Mouse (Mus musculus): ENCODE measurements around the gene Phf24. TPM values are rescaled to one million over a fixed set of nuclear protein-coding genes. Genes with fewer than 3 reads are reported as not detected.

Phf24 gene
- polyA plus RNA-seq, 1 experiment from 2014 or later: 4.9 TPM

DNA sequence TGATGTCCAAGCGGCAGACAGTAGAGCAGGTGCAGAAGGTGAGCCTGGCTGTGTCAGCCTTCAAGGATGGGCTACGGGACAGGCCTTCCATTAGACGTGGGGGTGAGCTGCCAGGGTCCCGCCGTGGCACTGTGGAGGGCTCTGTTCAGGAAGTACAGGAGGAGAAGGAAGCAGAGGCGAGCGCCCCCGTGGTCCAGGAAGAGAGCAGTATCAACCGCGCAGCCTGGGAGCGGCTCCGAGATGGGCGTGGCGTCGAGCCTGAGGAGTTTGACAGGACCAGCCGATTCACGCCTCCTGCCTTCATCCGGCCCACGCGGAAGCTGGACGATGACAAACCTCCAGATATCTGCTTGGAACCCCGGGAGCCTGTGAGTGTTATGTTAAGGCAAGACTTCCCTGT is 17.2 kb downstream of the Phf24 start:
- Histone ChIP-seq H3K36me3 (ENCODE audit: control insufficient read depth, insufficient read depth, low read length) (no peaks in the 10 kb centered on the region), H3K27ac (replicated peaks; ENCODE audit: low read depth, low read length) (no peak overlapping the region), H3K9me3 (ENCODE audit: control insufficient read depth, low read length) (no peaks in the 10 kb centered on the region), H3K4me3 (ENCODE audit: low read depth, low read length) (no peak overlapping the region), H3K27me3 (replicated peaks; ENCODE audit: control insufficient read depth, insufficient read depth, low read length) (peaks cover 11% of the 10 kb centered on the region), H3K4me1 (ENCODE audit: control insufficient read depth, insufficient read depth, low read length) (no peaks in the 10 kb centered on the region), H3K4me2 (ENCODE audit: low read depth, low read length) (peak overlapping the region; percentile 43), H3K9ac (ENCODE audit: low read depth, low read length) (no peak overlapping the region)
- WGBS: 6% methylated on average over 16 of the region's 22 CpGs
- peak; percentile 56 for DNase-seq (ENCODE audit: low spot score)
- ATAC-seq (ENCODE audit: low read depth): 0 out of 2 replicates have a peak, but pooled peaks have one; percentile 72

DNA sequence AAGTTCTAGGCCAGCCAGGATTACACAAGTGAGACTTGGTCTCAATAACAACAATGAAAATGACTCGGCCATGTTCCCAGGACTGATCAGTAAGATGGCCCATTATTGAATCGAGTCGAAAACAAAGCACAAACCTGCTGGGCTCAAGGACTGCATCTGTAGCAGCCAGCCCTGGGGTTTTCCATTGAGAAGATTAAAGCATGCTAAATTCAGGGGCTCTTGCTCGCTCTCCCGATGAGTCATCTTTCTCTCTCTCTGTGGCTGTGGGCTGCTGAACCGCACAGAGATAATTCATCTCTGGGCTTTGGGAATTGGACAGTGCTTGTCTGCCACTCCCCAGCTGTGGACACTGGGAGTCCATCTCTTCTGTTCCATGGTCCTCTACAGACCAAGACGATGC is 24.9 kb downstream of the Phf24 start:
- Histone ChIP-seq H3K4me1 (ENCODE audit: control insufficient read depth, insufficient read depth, low read length) (no peaks in the 10 kb centered on the region), H3K4me2 (ENCODE audit: low read depth, low read length) (no peak overlapping the region), H3K27ac (replicated peaks; ENCODE audit: low read depth, low read length) (no peak overlapping the region), H3K9ac (ENCODE audit: low read depth, low read length) (no peak overlapping the region), H3K36me3 (ENCODE audit: control insufficient read depth, insufficient read depth, low read length) (no peaks in the 10 kb centered on the region), H3K9me3 (ENCODE audit: control insufficient read depth, low read length) (no peaks in the 10 kb centered on the region), H3K27me3 (replicated peaks; ENCODE audit: control insufficient read depth, insufficient read depth, low read length) (peaks cover 5% of the 10 kb centered on the region), H3K4me3 (ENCODE audit: low read depth, low read length) (no peak overlapping the region)
- ATAC-seq (ENCODE audit: low read depth) (no peak), DNase-seq (ENCODE audit: low spot score) (no peak)
- WGBS: 80% methylated on average over 7 of the region's 7 CpGs

- Histone ChIP-seq H3K27ac (replicated peaks; ENCODE audit: low read depth, low read length) (no peak overlapping the region), H3K27me3 (replicated peaks; ENCODE audit: control insufficient read depth, insufficient read depth, low read length) (peaks cover 5% of the 10 kb centered on the region; the same call in 1 of the 2 replicates), H3K36me3 (ENCODE audit: control insufficient read depth, insufficient read depth, low read length) (no peaks in the 10 kb centered on the region), H3K9me3 (ENCODE audit: control insufficient read depth, low read length) (no peaks in the 10 kb centered on the region), H3K9ac (ENCODE audit: low read depth, low read length) (no peak overlapping the region), H3K4me3 (ENCODE audit: low read depth, low read length) (no peak overlapping the region), H3K4me1 (ENCODE audit: control insufficient read depth, insufficient read depth, low read length) (no peaks in the 10 kb centered on the region), H3K4me2 (ENCODE audit: low read depth, low read length) (no peak overlapping the region)
- WGBS: 68% methylated on average over 5 of the region's 5 CpGs
- no peak for ATAC-seq (ENCODE audit: low read depth)
- DNase-seq (ENCODE audit: low spot score): no peak
Measured at GRCm38 (mm10) chr4:42943341-42943740, 26.9 kb downstream of the Phf24 start.

- Histone ChIP-seq H3K4me3 (ENCODE audit: low read depth, low read length) (no peak overlapping the region), H3K4me2 (ENCODE audit: low read depth, low read length) (no peak overlapping the region), H3K9me3 (ENCODE audit: control insufficient read depth, low read length) (no peaks in the 10 kb centered on the region), H3K9ac (ENCODE audit: low read depth, low read length) (no peak overlapping the region), H3K4me1 (ENCODE audit: control insufficient read depth, insufficient read depth, low read length) (0 out of 2 replicates have a peak, but pooled peaks cover 7% of the 10 kb centered on the region), H3K27ac (replicated peaks; ENCODE audit: low read depth, low read length) (no peak overlapping the region), H3K36me3 (ENCODE audit: control insufficient read depth, insufficient read depth, low read length) (no peaks in the 10 kb centered on the region), H3K27me3 (replicated peaks; ENCODE audit: control insufficient read depth, insufficient read depth, low read length) (0 out of 2 replicates have a peak, but pooled peaks cover 5% of the 10 kb centered on the region)
- ATAC-seq (ENCODE audit: low read depth) (no peak), DNase-seq (ENCODE audit: low spot score) (no peak)
- WGBS: 88% methylated on average over 9 of the region's 9 CpGs
Measured at GRCm38 (mm10) chr4:42944185-42944584, 27.7 kb downstream of the Phf24 start.

DNA sequence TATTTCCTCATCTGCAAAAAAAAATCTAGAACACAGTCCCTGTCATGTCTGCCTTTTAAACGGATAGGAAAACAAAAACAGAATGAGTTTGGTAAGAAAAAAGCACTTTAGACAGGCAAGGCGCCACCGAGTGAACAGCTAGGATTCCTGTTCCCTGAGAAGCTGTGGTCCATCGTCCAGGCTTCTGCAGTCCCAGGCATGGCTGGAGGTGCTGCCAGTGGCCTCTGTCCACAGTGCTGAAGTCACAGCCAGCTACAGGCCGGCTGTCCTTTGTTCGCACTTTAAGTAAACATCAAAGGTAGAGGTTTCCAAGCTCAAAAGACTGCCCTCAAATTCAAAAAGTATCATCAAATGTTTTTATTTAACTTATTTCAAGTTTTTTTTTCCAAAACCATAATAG is 28.6 kb downstream of the Phf24 start:
- H3K27ac ChIP-seq (replicated peaks; ENCODE audit: low read depth, low read length): no peak overlapping the region
- H3K36me3 ChIP-seq (ENCODE audit: control insufficient read depth, insufficient read depth, low read length): no peaks in the 10 kb centered on the region
- no peak overlapping the region for H3K4me2 ChIP-seq (ENCODE audit: low read depth, low read length)
- no peak overlapping the region for H3K4me3 ChIP-seq (ENCODE audit: low read depth, low read length)
- H3K9me3 ChIP-seq (ENCODE audit: control insufficient read depth, low read length): no peaks in the 10 kb centered on the region
- 12% methylated on average over 6 of the region's 6 CpGs for WGBS
- 0 out of 2 replicates have a peak, but pooled peaks cover 7% of the 10 kb centered on the region for H3K4me1 ChIP-seq (ENCODE audit: control insufficient read depth, insufficient read depth, low read length)
- ATAC-seq (ENCODE audit: low read depth): no peak
- no peak overlapping the region for H3K9ac ChIP-seq (ENCODE audit: low read depth, low read length)
- 0 out of 2 replicates have a peak, but pooled peaks cover 5% of the 10 kb centered on the region for H3K27me3 ChIP-seq (replicated peaks; ENCODE audit: control insufficient read depth, insufficient read depth, low read length)
- DNase-seq (ENCODE audit: low spot score): peak; percentile 46

GRCm38 (mm10) chr4:42945445-42945844 is 29.0 kb downstream of the Phf24 start:
- ATAC-seq (ENCODE audit: low read depth) (no peak), DNase-seq (ENCODE audit: low spot score) (no peak)
- no peak overlapping the region for H3K4me2 ChIP-seq (ENCODE audit: low read depth, low read length)
- 0 out of 2 replicates have a peak, but pooled peaks cover 5% of the 10 kb centered on the region for H3K27me3 ChIP-seq (replicated peaks; ENCODE audit: control insufficient read depth, insufficient read depth, low read length)
- no peak overlapping the region for H3K27ac ChIP-seq (replicated peaks; ENCODE audit: low read depth, low read length)
- no peak overlapping the region for H3K4me3 ChIP-seq (ENCODE audit: low read depth, low read length)
- H3K9ac ChIP-seq (ENCODE audit: low read depth, low read length): no peak overlapping the region
- no peaks in the 10 kb centered on the region for H3K9me3 ChIP-seq (ENCODE audit: control insufficient read depth, low read length)
- H3K4me1 ChIP-seq (ENCODE audit: control insufficient read depth, insufficient read depth, low read length): peaks cover 10% of the 10 kb centered on the region
- 81% methylated on average over 3 of the region's 3 CpGs for WGBS
- H3K36me3 ChIP-seq (ENCODE audit: control insufficient read depth, insufficient read depth, low read length): no peaks in the 10 kb centered on the region

DNA sequence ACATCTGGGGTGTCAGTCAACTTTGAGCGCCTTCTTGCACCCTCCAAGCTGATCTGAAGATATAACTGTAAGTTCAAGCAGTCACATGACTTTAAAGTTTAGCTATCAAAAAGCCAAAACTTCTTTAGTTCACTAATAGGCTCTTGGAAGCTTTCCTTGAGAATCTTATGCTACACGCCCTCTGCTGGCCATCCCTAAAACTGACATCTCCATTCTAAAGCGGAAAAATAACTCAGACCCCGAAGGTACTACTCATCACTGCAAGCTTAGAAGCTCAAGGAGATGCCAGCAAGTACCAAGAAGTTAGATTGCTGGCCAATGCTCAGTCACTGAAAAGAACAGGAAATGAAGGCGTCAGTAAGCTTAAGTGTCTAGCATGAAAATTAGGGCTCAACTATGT is 29.5 kb downstream of the Phf24 start:
- DNase-seq (ENCODE audit: low spot score): peak; percentile 62
- Histone ChIP-seq H3K4me3 (ENCODE audit: low read depth, low read length) (no peak overlapping the region), H3K36me3 (ENCODE audit: control insufficient read depth, insufficient read depth, low read length) (no peaks in the 10 kb centered on the region), H3K4me1 (ENCODE audit: control insufficient read depth, insufficient read depth, low read length) (peaks cover 15% of the 10 kb centered on the region), H3K27me3 (replicated peaks; ENCODE audit: control insufficient read depth, insufficient read depth, low read length) (0 out of 2 replicates have a peak, but pooled peaks cover 2% of the 10 kb centered on the region), H3K4me2 (ENCODE audit: low read depth, low read length) (no peak overlapping the region), H3K9me3 (ENCODE audit: control insufficient read depth, low read length) (no peaks in the 10 kb centered on the region), H3K9ac (ENCODE audit: low read depth, low read length) (no peak overlapping the region), H3K27ac (replicated peaks; ENCODE audit: low read depth, low read length) (no peak overlapping the region)
- ATAC-seq (ENCODE audit: low read depth): no peak
- 10% methylated on average over 5 of the region's 5 CpGs for WGBS

GRCm38 (mm10) chr4:42946733-42947290 is 30.4 kb downstream of the Phf24 start:
- Histone ChIP-seq H3K27me3 (replicated peaks; ENCODE audit: control insufficient read depth, insufficient read depth, low read length) (no peaks in the 10 kb centered on the region), H3K4me1 (ENCODE audit: control insufficient read depth, insufficient read depth, low read length) (peaks cover 17% of the 10 kb centered on the region), H3K4me2 (ENCODE audit: low read depth, low read length) (no peak overlapping the region), H3K9ac (ENCODE audit: low read depth, low read length) (no peak overlapping the region), H3K4me3 (ENCODE audit: low read depth, low read length) (no peak overlapping the region), H3K36me3 (ENCODE audit: control insufficient read depth, insufficient read depth, low read length) (no peaks in the 10 kb centered on the region), H3K27ac (replicated peaks; ENCODE audit: low read depth, low read length) (no peak overlapping the region), H3K9me3 (ENCODE audit: control insufficient read depth, low read length) (no peaks in the 10 kb centered on the region)
- 47% methylated on average over 10 of the region's 10 CpGs for WGBS
- DNase-seq (ENCODE audit: low spot score): peak; percentile 29
- ATAC-seq (ENCODE audit: low read depth): no peak

DNA sequence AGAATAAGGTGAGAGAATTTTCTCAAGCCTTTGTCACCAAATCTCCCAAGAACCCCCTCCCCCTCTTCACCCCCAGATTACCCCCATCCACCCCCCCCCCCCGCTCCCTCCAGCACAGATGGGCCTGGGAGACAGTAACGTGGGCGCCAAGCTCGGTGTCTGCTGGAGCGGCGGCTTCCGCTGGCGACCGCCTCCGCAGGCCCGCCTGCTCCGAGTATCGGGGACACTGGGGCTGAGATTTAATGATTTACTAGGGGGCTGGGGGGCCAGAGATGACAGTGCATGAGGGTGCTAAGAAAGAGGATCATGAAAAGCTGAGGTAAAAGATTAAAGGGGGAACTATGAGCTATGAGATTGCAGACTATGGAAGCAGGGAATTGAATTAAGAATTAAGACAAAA is 32.1 kb downstream of the Phf24 start:
- Histone ChIP-seq H3K27me3 (replicated peaks; ENCODE audit: control insufficient read depth, insufficient read depth, low read length) (no peaks in the 10 kb centered on the region), H3K4me2 (ENCODE audit: low read depth, low read length) (no peak overlapping the region), H3K27ac (replicated peaks; ENCODE audit: low read depth, low read length) (no peak overlapping the region), H3K9ac (ENCODE audit: low read depth, low read length) (no peak overlapping the region), H3K4me1 (ENCODE audit: control insufficient read depth, insufficient read depth, low read length) (peaks cover 17% of the 10 kb centered on the region), H3K4me3 (ENCODE audit: low read depth, low read length) (no peak overlapping the region), H3K9me3 (ENCODE audit: control insufficient read depth, low read length) (no peaks in the 10 kb centered on the region), H3K36me3 (ENCODE audit: control insufficient read depth, insufficient read depth, low read length) (no peaks in the 10 kb centered on the region)
- no peak for DNase-seq (ENCODE audit: low spot score)
- no peak for ATAC-seq (ENCODE audit: low read depth)
- WGBS: 39% methylated on average over 13 of the region's 13 CpGs

All from embryonic facial prominence, embryonic 14.5 days (tissue).